Mouse (Mus musculus) frontal cortex, adult 2 months (tissue): ENCODE data around the gene Xpo4. TPM values are rescaled to one million over a fixed set of nuclear protein-coding genes. Genes with fewer than 3 reads are reported as not detected.
"Not testable (repeated sequence)": the region's sequence is repeated elsewhere in the genome, so short reads cannot be mapped to it uniquely, and the experiment has no call there.

ENCODE experiments used
- DNase-seq, 2 experiments: peaks; one replicate each; pipeline ENCODE4 v3.0.0; 2022; ENCODE audit warnings: low spot score in 1 of 2; ENCODE audit errors: extremely low spot score in 1 of 2
- polyA plus RNA-seq: library from polyadenylated mRNA; depleted of rRNA; stranded (reverse); fragments of >200 nt; gene quantifications from 2 replicates; pipeline ENCODE4 v1.2.3, GENCODE M21; 2012

Gene Xpo4
- polyA plus RNA-seq, 1 experiment: 8.0 TPM

DNA sequence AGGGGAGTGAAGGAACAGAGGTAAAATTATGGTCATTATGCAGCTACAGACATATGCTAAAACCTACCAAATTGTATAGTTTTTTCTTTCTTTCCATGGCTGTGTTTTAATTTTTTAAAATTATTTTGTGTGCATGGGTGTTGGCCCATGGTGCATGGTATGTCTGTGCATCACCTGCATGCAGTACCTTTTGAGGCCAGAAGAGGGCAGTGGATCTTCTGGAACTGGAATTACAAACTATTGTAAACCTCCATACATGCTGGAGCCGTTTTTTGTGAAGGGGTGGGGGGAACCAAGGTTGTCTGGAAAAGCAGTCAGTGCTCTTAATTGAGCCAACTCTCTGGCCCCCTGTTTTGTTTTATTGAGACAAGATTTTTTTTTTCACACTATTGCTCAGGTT is 19.3 kb upstream of the Xpo4 start:
- DNase-seq: peak in 1 of 2 experiments; percentile 70

GRCm38 (mm10) chr14:57682751-57683150 is 17.5 kb upstream of the Xpo4 start:
- no peak for DNase-seq

- peak; percentile 18 to 93 for DNase-seq
Measured at GRCm38 (mm10) chr14:57679958-57680535, 14.8 kb upstream of the Xpo4 start.

DNA sequence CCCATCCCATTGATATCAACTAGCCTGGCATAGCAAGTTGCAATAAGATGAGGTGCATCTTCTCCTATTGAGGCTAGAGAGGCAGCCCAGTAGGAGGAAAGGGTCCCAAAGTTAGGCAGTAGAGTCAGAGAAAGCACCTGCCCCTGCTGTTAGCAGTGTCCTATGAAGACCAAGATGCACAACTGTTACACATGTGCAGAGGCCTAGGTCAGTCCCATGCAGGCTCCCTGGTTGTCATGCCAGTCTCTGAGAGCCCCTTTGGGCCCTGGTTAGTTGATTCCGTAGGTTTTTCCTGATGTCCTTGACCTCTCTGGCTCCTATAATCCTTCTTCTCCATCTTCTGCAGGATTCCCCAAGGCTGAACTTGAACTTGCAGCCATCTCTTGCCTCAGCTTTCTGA is 14.3 kb upstream of the Xpo4 start:
- DNase-seq: no peak

- no peak for DNase-seq
Measured at GRCm38 (mm10) chr14:57675481-57675880, 10.3 kb upstream of the Xpo4 start.

DNA sequence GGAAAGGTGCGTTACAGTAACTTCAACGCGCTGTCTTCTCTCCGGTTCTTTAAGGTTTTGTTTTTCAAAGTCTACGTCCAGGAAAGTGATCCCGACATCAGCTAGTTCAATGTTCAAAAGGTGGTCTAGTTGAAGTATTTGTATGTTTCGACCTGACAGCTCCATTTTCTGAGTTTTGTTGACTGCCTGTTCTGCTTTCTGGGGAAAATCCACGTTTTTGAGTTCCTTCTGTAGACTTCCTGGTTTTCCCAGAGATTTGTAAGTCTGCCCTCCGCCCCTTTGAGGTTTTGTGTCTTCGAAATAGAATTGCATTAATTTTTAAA is 359 bp upstream of the Xpo4 start:
- DNase-seq: no peak

DNA sequence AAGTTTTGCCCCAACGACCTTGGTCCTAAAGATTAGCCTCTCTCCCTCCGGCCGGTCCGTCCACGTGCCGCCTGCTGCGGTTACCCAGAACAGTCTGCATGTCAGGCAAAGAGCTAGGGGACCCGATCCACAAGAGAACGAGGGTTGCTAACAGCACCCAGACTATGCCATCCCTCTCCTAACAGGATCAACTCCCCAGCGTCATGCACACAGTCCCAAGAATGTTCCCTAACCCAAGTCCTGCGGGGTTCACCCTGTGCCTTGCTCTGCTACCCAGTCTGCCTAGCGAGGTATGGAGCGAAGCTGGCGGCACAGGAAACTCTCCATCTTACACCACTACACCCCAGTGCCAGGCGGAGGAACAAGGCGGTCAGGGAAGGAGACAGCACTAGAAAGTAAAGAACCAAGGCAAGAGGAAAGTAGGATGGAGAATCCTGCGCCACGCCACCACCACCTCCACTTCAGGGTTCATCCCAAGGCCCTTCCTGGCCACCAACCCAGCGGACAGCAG is 864 bp downstream of the Xpo4 start:
- no peak for DNase-seq

- DNase-seq: no peak
Measured at GRCm38 (mm10) chr14:57663630-57664029, 1.6 kb downstream of the Xpo4 start.

DNA sequence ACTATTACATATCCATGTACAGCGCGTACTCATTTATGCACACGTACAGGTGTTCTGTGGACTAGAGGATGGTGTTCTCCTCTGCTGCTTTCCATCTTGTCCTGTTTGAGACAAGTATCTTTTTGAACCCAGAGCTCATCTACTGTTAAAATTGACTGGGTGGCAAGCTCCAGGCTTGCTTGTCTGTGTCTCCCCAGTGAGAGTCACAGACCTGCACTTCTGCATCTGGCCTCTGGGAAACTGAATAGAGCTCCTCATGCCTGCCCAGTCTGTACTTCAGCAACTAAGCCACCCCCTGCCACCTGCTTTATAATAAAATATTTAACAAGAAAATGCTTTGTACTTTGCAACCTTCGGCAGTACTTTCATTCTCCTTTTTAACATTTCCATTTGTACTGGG is 6.9 kb downstream of the Xpo4 start:
- DNase-seq: no peak

DNA sequence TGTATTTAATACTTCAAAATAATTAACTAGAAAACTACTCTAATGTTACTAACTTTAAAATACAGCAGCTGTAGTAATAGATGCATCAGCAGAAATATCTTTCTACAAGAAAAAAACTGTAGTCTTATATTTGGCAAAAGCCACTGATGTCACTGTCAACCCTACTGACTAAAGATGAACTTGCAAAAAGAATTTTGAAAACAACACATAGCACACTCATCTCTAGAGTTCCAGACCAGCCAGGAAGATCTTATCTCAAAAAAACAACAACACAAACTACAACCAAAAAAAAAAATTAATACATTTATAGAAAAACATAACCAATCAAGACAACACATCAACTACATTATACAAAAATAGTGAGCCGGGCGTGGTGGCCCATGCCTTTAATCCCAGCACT is 7.7 kb downstream of the Xpo4 start:
- no peak for DNase-seq

DNA sequence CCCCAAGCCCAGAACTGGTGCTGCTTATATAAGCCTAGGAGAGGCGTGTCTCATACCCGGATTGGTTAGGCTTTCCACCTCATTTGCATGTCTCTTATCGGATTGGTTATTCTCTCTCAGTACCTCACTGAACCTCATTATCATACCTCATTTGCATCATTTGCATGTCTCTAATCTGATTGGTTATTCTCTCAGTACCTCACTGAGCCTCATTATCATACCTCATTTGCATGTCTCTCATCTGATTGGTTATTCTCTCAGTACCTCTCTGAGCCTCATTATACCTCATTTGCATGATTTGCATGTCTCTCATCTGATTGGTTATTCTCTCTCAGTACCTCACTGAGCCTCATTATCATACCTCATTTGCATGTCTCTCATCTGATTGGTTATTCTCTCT is 8.7 kb downstream of the Xpo4 start:
- DNase-seq: not testable (repeated sequence)

- DNase-seq: no peak
Measured at GRCm38 (mm10) chr14:57649501-57649900, 15.7 kb downstream of the Xpo4 start.

DNA sequence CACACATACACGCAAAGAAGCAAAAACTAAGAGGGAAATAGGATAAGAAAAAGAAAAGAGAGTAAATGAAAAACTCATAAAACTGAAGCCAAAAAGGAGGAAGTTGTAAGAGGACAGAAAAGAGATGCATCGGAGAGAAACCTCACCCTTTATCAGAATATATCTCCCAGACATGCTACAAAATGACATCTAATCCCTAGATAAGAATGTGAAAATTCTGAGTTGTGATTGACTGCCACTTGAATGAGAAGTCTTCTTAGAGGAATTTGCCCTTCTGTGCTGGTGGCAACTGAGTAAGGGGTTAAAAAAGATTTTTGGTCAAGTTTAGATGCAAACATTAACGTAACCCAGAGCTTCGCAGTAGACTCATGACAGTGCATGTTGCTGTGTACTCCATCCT is 19.1 kb downstream of the Xpo4 start:
- DNase-seq: no peak

GRCm38 (mm10) chr14:57639153-57639552 is 26.1 kb downstream of the Xpo4 start:
- no peak for DNase-seq

DNA sequence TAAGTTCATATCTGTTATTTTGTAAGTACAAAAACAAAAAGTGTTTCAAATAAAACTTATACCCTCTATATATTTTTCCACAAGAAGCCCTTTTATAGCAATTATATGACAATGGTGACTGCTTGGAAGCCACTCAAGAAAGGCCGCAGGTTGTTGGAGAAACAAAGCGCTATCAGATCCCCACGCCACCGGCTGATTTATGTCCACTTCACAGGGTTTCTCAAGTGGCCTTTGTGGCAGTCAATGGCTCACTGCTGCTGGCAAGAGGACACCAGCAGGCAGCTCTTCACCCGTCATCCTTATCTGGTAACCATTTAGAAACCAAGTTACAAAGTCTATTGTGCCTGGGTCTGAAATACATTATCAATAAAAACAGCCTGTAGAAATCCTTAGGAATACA is 31.1 kb downstream of the Xpo4 start:
- no peak for DNase-seq

GRCm38 (mm10) chr14:57629595-57629994 is 35.6 kb downstream of the Xpo4 start:
- no peak for DNase-seq

- no peak for DNase-seq
Measured at GRCm38 (mm10) chr14:57622934-57623333, 42.3 kb downstream of the Xpo4 start.

GRCm38 (mm10) chr14:57621699-57622098 is 43.5 kb downstream of the Xpo4 start:
- DNase-seq: no peak

GRCm38 (mm10) chr14:57620598-57621236 is 44.5 kb downstream of the Xpo4 start:
- no peak for DNase-seq

- peak in 1 of 2 experiments; percentile 71 for DNase-seq
Measured at GRCm38 (mm10) chr14:57619487-57619886, 45.7 kb downstream of the Xpo4 start.

DNA sequence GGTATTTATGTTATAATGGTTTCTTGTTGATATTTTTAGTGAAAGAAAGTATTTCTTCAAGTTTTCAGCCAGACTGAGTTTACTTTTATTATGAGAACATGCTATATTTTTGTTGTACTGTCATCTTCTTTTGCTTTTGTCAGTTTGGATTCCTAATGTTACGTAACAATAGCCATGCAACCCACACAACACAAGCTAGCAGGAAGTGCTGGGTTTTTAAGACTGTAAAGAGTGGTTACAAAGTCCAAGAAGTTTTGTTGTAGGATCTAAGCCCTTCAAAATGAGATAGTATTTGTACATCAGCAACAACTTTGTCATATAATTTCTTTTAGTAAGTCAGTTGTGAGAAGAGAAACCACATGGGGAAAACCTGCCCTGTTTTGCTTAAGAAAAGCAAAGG is 47.6 kb downstream of the Xpo4 start:
- no peak for DNase-seq

DNA sequence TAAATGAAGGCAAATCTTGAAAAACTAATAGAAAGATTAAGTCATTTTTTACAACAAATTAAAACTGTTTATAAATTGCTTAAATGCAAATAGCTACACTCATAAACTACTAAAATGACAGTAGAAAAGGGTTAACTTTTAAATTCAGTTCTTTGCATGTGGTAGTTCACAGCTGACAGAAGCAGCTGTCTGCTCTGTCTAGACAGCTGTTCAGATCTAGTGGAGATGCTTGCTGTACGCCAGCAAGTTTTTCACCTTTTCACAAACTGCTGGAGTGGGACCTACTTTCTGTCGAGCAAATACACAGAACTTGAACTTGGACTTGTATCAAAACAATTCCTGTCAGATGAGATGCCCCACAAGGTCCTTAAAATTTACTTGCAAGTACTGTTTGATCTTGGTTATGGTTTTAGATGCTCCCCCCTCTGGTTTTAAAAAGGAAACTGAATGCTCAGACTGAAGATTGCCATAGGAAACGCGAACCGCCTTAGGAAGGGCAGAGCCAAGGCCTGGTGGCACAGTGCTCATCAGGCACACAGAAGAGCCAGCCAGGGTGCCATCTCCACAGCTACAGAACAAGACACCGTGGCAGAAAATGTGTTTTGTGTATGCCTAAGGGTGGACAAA is 48.8 kb downstream of the Xpo4 start:
- DNase-seq: peak in 1 of 2 experiments; percentile 15
